Mouse (Mus musculus) myocyte (in vitro differentiated cells): ENCODE measurements at regions not wholly inside any gene's neighbourhood (a gene's known extent, or its start where the extent isn't known, plus 50 kb on each side); places are given as distances from the start of the nearest gene placed in this dataset.
A peak's percentile ranks its signal among the peaks of the same experiment; 100 is the strongest.

Experiments used
- H3K27me3 ChIP-seq: one replicate; pipeline ENCODE4 v1.6.1; 2011; ENCODE audit not compliant: control insufficient read depth, insufficient read depth, insufficient read length
- H3K36me3 ChIP-seq: one replicate; pipeline ENCODE4 v1.6.1; 2011; ENCODE audit not compliant: control insufficient read depth, insufficient read depth
- H3K4me2 ChIP-seq: one replicate; pipeline ENCODE4 v1.6.1; 2011; ENCODE audit warnings: low read depth, control low read depth
- H3K4me3 ChIP-seq: one replicate; pipeline ENCODE4 v1.5.1; 2011; ENCODE audit warnings: mild to moderate bottlenecking, control low read depth, moderate library complexity
- H3K79me2 ChIP-seq: one replicate; pipeline ENCODE4 v1.6.1; 2011; ENCODE audit not compliant: control insufficient read depth, insufficient read depth
- H3ac ChIP-seq: one replicate; pipeline ENCODE4 v1.6.1; 2011; ENCODE audit not compliant: control insufficient read depth, insufficient read length
- CEBPB ChIP-seq: IDR thresholded peaks from 2 replicates; pipeline ENCODE4 v1.6.1; 2011; ENCODE audit warnings: mild to moderate bottlenecking, moderate library complexity; ENCODE audit not compliant: poor library complexity, insufficient read depth, severe bottlenecking
- E2F4 ChIP-seq: IDR thresholded peaks from one replicate; pipeline ENCODE4 v1.6.1; 2011; ENCODE audit warnings: mild to moderate bottlenecking, control low read depth, moderate library complexity; ENCODE audit not compliant: insufficient read depth
- MAX ChIP-seq: IDR thresholded peaks from one replicate; pipeline ENCODE4 v1.6.1; 2011; ENCODE audit warnings: low read depth, mild to moderate bottlenecking, control low read depth
- MYOD1 ChIP-seq, 3 experiments: IDR thresholded peaks; one replicate each; pipeline ENCODE4 v1.6.1; 2011; ENCODE audit warnings: control low read depth in 2 of 3, low read depth in 2 of 3, mild to moderate bottlenecking in 2 of 3, moderate library complexity in 1 of 3; ENCODE audit not compliant: insufficient read length in 2 of 3, control insufficient read depth in 1 of 3
- MYOG ChIP-seq, 3 experiments: IDR thresholded peaks; one replicate each; pipeline ENCODE4 v1.6.1; 2011; ENCODE audit warnings: control low read depth in 2 of 3, low read depth in 2 of 3, mild to moderate bottlenecking in 2 of 3; ENCODE audit not compliant: insufficient read length in 2 of 3, control insufficient read depth in 1 of 3, insufficient read depth in 1 of 3
- POLR2A ChIP-seq: IDR thresholded peaks from one replicate; pipeline ENCODE4 v1.6.1; 2011; ENCODE audit warnings: low read depth, mild to moderate bottlenecking, control low read depth, moderate library complexity; ENCODE audit not compliant: insufficient read length
- POLR2AphosphoS2 ChIP-seq: IDR thresholded peaks from one replicate; pipeline ENCODE4 v1.6.1; 2011; ENCODE audit warnings: low read depth, control low read depth; ENCODE audit not compliant: insufficient read length
- REST ChIP-seq: IDR thresholded peaks from one replicate; pipeline ENCODE4 v1.6.1; 2011; ENCODE audit warnings: mild to moderate bottlenecking, control low read depth, moderate library complexity; ENCODE audit not compliant: insufficient read depth, insufficient read length
- SRF ChIP-seq: IDR thresholded peaks from one replicate; pipeline ENCODE4 v1.6.1; 2011; ENCODE audit warnings: low read depth; ENCODE audit not compliant: control insufficient read depth, insufficient read length
- TCF12 ChIP-seq: IDR thresholded peaks from one replicate; pipeline ENCODE4 v1.6.1; 2011; ENCODE audit warnings: mild to moderate bottlenecking, control low read depth; ENCODE audit not compliant: poor library complexity, insufficient read depth, severe bottlenecking
- TCF3 ChIP-seq: IDR thresholded peaks from one replicate; pipeline ENCODE4 v1.6.1; 2011; ENCODE audit warnings: low read depth, control low read depth; ENCODE audit not compliant: insufficient read length
- USF1 ChIP-seq: IDR thresholded peaks from one replicate; pipeline ENCODE4 v1.6.1; 2011; ENCODE audit warnings: low read depth, mild to moderate bottlenecking, control low read depth, moderate library complexity

DNA sequence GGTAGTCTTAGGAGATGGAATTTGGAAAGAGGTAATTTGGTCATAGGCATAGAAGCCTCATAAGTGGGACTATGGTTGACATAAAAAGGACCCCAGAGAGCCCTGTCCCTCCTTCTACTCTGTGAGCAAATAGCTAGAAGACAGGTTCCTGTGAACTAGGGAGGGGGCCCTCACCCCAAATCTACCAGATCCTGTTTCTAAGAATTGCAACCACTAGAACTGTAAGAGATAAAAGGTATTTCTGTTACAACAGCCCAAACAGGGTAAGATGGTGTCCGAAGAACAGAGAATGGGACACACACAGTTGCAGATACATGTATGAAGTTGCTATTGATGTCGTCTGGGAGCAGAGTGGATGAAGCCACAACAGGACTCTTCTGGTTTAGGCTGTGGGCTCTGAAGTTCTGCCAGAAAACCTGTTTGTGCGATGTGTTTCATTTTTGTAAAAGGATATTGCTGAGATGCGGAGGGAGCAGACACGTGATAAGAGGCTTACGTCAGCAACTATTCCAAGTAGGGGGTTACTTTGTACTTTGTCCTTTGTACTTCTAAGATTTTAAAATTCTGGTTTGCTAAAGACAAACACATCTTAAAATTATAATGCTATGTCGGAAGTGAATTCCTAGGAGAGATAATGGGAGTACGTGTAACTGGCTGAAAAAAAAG, 164.0 kb downstream of the Usp46 start:
- Histone ChIP-seq H3K79me2 (no peaks in the 10 kb centered on the region), H3K4me2 (peak overlapping the region; percentile 12), H3ac (no peak overlapping the region), H3K36me3 (no peaks in the 10 kb centered on the region), H3K4me3 (no peak overlapping the region), H3K27me3 (no peaks in the 10 kb centered on the region)
- TF ChIP-seq POLR2AphosphoS2 (no peak), SRF (no peak)

GRCm38 (mm10) chr5:73912149-73912548, 156.1 kb downstream of the Usp46 start:
- Histone ChIP-seq H3K4me2 (no peak overlapping the region), H3K27me3 (no peaks in the 10 kb centered on the region), H3K36me3 (no peaks in the 10 kb centered on the region), H3ac (no peak overlapping the region), H3K79me2 (no peaks in the 10 kb centered on the region), H3K4me3 (no peak overlapping the region)
- TF ChIP-seq MYOD1 (IDR thresholded peaks at IDR 0.05; ENCODE audit: control insufficient read depth in 1 of 3, insufficient read length in 2 of 3, low read depth in 2 of 3) (no peak), TCF3 (no peak), MYOG (IDR thresholded peaks at IDR 0.05; ENCODE audit: control insufficient read depth in 1 of 3, insufficient read depth in 1 of 3, insufficient read length in 2 of 3, low read depth in 2 of 3) (no peak), POLR2AphosphoS2 (no peak), CEBPB (no peak), TCF12 (no peak), POLR2A (no peak), SRF (no peak), E2F4 (no peak), MAX (no peak)

DNA sequence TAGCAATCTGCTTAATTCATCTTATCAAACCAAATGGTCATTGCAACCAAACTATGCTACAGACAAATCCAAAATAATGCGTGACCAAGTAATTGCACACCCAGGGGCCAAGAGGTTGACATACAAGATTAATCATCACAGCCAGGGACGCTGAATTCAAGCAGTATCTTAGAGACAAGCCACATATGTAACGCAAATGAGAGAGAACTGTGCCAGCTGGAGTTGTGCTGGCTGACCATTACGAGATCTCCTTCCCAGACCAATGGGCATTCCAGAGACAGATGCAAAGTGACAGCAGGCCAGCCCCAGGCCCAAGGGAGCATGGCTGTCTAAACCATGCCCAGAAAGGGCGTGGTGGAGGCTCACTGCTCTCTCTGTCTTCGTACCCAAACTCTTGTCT, 155.1 kb downstream of the Usp46 start:
- no peak overlapping the region for H3K4me3 ChIP-seq
- TF ChIP-seq E2F4 (no peak), POLR2A (no peak), POLR2AphosphoS2 (no peak), TCF3 (no peak), REST (no peak), TCF12 (no peak), MYOG (IDR thresholded peaks at IDR 0.05; ENCODE audit: control insufficient read depth in 1 of 3, insufficient read depth in 1 of 3, insufficient read length in 2 of 3, low read depth in 2 of 3) (no peak), SRF (no peak), CEBPB (no peak), USF1 (no peak), MYOD1 (IDR thresholded peaks at IDR 0.05; ENCODE audit: control insufficient read depth in 1 of 3, insufficient read length in 2 of 3, low read depth in 2 of 3) (no peak), MAX (no peak)
- H3K79me2 ChIP-seq = no peaks in the 10 kb centered on the region
- no peaks in the 10 kb centered on the region for H3K27me3 ChIP-seq
- no peaks in the 10 kb centered on the region for H3K36me3 ChIP-seq
- H3ac ChIP-seq = no peak overlapping the region
- no peak overlapping the region for H3K4me2 ChIP-seq

DNA sequence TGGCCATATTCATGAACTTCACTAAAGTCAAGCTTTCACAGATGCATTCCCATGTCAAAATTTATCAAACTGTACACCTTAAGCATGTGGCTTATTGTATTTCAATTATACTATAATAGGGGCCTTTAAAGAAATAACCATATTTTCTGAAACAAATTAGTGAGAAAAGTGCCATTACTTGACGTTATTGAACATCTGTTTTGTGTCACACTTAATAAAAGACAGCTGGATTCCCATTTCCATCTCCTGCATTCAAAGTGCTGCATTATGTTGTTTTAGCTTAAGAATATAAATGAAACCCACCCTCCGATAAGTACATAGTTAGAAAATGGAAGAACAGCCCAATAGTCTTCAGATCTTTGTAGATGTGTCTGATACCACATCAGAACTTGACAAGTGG, 150.2 kb downstream of the Usp46 start:
- no peaks in the 10 kb centered on the region for H3K79me2 ChIP-seq
- no peaks in the 10 kb centered on the region for H3K27me3 ChIP-seq
- H3K4me2 ChIP-seq = no peak overlapping the region
- no peak overlapping the region for H3ac ChIP-seq
- H3K4me3 ChIP-seq = no peak overlapping the region
- TF ChIP-seq POLR2AphosphoS2 (no peak), MYOD1 (IDR thresholded peaks at IDR 0.05; ENCODE audit: control insufficient read depth in 1 of 3, insufficient read length in 2 of 3, low read depth in 2 of 3) (no peak), USF1 (no peak), TCF12 (no peak), CEBPB (no peak), TCF3 (no peak), REST (no peak), MYOG (IDR thresholded peaks at IDR 0.05; ENCODE audit: control insufficient read depth in 1 of 3, insufficient read depth in 1 of 3, insufficient read length in 2 of 3, low read depth in 2 of 3) (no peak), POLR2A (no peak), SRF (no peak)
- no peaks in the 10 kb centered on the region for H3K36me3 ChIP-seq

GRCm38 (mm10) chr5:73919936-73920335, 148.3 kb downstream of the Usp46 start:
- TF ChIP-seq USF1 (no peak), POLR2A (no peak), REST (no peak), MAX (no peak), MYOG (IDR thresholded peaks at IDR 0.05; ENCODE audit: control insufficient read depth in 1 of 3, insufficient read depth in 1 of 3, insufficient read length in 2 of 3, low read depth in 2 of 3) (no peak), MYOD1 (IDR thresholded peaks at IDR 0.05; ENCODE audit: control insufficient read depth in 1 of 3, insufficient read length in 2 of 3, low read depth in 2 of 3) (no peak), E2F4 (no peak), POLR2AphosphoS2 (no peak)
- H3K4me2 ChIP-seq = no peak overlapping the region
- no peak overlapping the region for H3ac ChIP-seq
- no peaks in the 10 kb centered on the region for H3K27me3 ChIP-seq
- H3K4me3 ChIP-seq = no peak overlapping the region
- no peaks in the 10 kb centered on the region for H3K36me3 ChIP-seq
- H3K79me2 ChIP-seq = no peaks in the 10 kb centered on the region
